Mouse (Mus musculus) megakaryocyte, adult 5-6 weeks (primary cell): ENCODE measurements at regions not wholly inside any gene's neighbourhood (a gene's known extent, or its start where the extent isn't known, plus 50 kb on each side); places are given as distances from the start of the nearest gene placed in this dataset.

Experiments used
- ATAC-seq: 2 replicates; pipeline ENCODE4 v1.8.0; 2016; ENCODE audit warnings: mild to moderate bottlenecking, inconsistent platforms; ENCODE audit not compliant: poor library complexity, severe bottlenecking

DNA sequence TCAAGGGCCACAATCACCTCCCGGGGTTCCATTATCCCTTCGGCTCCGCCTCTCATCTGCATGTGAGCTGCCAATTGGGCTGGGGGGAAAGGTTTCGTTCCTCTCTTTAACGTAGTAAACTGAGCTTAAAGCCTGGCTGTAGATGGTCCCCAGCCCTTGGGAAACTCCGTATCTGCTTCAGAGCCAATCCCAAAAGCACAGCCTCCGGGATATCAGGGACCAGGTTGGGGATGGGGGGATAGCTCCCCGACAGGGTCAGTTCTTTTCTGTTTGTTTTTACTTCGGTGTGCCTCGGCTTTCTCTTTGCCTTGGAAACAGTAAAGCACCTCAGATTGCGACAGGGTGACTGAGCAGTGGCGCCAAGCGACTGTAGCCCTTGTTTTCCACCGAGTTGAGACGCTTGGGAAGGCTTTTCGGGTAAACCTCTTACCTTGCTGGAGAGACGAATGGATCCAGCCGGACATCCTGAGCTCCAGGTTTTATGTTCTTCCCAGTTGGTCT lies 64.5 kb downstream of the Tfap2c start:
- no peak for ATAC-seq

DNA sequence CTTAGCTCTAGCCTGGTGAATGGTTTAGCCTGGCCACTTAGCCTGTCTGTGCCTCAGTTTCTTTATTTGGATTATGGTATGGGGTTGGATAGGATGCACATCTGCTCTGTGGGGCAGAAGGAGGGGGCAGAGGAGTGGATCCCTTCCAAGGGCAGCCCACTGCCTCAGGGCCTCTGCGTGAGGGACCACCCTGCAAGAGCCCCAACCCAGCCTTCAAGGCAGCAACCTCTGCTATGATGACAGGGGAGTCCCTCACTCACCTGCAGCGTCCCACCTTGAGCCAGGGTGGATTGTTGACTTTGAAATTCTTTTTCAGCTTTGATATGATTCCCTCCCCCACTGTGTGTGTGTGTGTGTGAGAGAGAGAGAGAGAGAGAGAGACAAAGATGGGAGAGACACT lies 65.8 kb downstream of the Tfap2c start:
- ATAC-seq, result no peak

- no peak for ATAC-seq
Observed at GRCm38 (mm10) chr2:172615582-172615981, 66.2 kb downstream of the Tfap2c start.

- ATAC-seq, result no peak
Observed at GRCm38 (mm10) chr2:172619168-172619567, 69.8 kb downstream of the Tfap2c start.

DNA sequence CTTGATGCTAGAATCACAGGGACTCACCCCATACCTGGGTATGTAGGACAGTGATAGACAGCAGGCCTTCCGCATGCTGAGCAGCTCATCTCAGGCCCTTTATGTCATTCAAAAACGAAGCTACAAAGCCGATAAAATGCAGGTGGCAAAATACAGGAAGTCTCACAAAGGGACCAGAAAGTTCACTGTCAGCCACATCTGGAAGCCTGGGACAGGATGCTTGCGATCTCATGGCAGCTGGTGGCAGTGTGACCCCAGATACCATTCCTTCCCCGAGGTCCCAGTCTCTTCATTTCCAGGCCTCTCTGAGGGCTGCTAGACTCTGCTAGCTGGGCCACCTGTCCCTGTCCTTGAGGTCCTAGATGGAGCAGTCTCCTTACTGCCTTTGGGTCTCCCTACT lies 70.6 kb downstream of the Tfap2c start:
- ATAC-seq, result no peak

GRCm38 (mm10) chr2:172623707-172624106 lies 74.3 kb downstream of the Tfap2c start:
- no peak for ATAC-seq

GRCm38 (mm10) chr2:172627353-172628306 lies 78.2 kb downstream of the Tfap2c start:
- ATAC-seq, result no peak

GRCm38 (mm10) chr2:172630333-172630732 lies 80.9 kb downstream of the Tfap2c start:
- ATAC-seq, result no peak

- ATAC-seq, result no peak
Observed at GRCm38 (mm10) chr2:172642616-172643015, 93.2 kb downstream of the Tfap2c start.

GRCm38 (mm10) chr2:172643860-172644259 lies 94.5 kb downstream of the Tfap2c start:
- ATAC-seq, result no peak

GRCm38 (mm10) chr2:172644451-172644850 lies 95.1 kb downstream of the Tfap2c start:
- ATAC-seq, result no peak

DNA sequence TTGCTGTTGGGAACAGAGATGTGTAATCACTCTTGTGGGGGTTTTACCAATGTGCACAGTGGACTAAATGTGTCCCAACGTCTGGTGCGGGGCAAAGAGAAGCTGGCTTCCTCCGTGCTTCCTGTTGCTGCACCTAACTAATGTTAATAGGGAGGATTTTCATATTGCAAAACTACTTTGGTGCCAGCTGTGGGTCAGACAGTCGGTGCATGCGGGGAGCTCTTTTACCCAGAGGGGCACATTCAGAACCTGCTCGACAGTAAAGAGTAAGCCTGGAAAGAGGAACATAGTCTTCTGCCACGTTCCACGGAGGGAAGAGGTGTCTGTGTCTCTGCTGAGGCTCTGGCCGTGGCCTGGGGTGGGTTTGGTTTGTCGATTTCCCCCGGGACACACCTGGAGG lies 98.7 kb downstream of the Tfap2c start:
- ATAC-seq, result no peak

- no peak for ATAC-seq
Observed at GRCm38 (mm10) chr2:172660479-172660878, 111.1 kb downstream of the Tfap2c start.

DNA sequence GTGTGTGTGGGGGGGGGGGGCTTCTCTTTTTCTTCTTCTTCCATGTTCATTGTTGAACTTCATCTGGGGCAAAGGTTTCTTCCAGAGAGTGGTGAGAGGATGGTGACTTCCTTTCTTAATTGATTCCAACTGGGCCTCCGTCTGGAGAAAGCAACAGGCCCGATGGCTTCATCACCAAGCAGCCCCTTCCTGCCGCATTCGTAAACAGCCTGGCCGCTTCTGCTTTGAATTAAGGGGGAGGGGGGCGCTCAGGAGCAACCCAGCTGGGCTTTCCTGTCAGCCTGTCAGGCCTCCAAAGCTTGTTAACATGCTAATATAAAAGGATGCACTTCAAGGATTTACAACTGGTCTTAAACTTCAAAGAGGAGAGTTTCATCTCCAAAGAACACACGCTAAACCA lies 111.5 kb downstream of the Tfap2c start:
- ATAC-seq, result no peak

DNA sequence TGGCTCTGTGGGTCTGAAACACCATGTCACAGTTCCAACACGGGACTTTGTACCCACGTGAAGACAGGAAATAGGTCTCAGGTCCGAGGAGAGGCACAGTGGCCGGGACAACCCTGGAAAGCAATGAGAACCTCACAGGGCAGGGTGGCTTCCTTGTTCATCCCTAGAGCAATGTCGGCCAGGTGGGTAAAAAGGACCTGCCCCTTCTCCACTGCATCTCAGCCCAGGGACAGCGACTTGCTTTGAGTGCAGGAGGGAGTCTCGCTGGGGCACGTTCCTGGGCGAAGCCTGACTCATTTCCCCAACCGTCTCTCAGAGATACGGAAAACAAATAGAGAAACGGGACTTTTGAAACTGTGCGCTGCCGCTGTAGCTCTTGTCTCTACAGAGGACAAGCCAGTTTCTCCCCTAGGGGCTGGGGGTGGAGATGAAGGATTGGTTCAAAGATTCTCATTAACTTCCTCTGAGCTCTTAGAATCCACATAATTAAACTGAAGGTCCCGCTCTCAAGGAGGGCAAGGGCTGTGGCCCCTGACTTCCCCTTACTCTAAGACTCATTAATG lies 112.1 kb downstream of the Tfap2c start:
- ATAC-seq, result no peak

- no peak for ATAC-seq
Observed at GRCm38 (mm10) chr2:172662165-172662564, 112.8 kb downstream of the Tfap2c start.

- no peak for ATAC-seq
Observed at GRCm38 (mm10) chr2:172663681-172664080, 114.3 kb downstream of the Tfap2c start.

DNA sequence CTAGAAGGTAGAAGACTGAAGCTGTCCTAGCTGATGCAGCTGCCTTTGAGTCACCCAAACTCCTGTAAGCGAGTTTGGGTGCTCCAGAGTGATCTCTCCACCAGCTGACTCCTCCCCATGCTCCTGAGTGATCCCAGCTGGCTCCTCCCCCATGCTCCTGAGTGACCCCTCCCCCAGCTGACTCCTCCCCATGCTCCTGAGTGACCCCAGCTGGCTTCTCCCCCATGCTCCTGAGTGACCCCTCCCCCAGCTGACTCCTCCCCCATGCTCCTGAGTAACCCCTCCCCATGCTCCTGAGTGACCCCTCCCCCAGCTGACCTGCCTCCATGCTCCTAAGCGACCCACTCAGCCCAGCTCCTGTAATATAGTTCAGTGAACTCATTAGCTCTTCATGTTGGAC lies 123.7 kb downstream of the Tfap2c start:
- no peak for ATAC-seq

DNA sequence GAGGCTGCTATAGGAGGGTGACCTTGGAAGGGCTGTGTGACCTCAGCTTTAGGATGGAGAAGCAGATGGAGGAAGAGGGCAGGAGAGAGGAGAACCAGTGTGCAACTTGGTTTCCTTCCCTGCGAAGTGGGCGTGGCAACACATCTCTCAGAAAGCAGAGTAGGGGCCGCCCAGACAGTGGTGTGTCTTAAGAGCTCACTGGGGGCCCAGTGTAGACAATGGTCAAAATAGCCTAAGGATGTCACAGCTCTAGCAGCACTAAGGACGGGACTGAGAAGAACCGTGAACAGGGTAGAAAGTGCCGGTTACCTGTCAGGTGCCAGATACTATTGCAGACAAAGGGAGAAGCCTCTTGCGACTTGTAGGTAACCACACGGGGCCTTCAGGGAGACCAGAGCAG lies 125.2 kb downstream of the Tfap2c start:
- no peak for ATAC-seq

GRCm38 (mm10) chr2:172675081-172675480 lies 125.7 kb downstream of the Tfap2c start:
- no peak for ATAC-seq

- no peak for ATAC-seq
Observed at GRCm38 (mm10) chr2:172690196-172690595, 140.8 kb downstream of the Tfap2c start.
